Mouse (Mus musculus): ENCODE data around the gene Dock3. TPM values are rescaled to one million over a fixed set of nuclear protein-coding genes. Genes with fewer than 3 reads are reported as not detected.

The Dock3 gene
- polyA plus RNA-seq, 1 experiment = 21.8 TPM

DNA sequence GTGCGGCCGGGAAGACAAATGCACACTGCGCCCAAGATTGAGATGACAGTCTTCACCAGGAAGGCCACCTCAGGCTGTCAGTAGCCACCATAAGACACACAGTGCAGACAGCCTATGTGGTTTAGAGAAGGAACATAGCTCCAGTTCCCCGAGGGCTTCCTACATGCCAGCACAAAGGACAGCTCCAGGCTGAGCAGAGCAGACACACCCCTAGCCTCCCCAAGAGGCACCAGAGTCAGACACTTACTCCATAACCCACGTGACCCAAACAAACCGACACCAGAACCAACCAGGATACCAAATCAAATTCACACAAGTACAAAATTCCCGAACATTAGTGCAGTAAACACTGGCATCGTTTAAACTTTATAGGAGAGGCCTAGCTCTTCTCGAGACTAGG, 342.4 kb downstream of the Dock3 start:
- Histone ChIP-seq H3K36me3 (ENCODE audit: control insufficient read depth, insufficient read depth, low read length) (peaks cover 2% of the 10 kb centered on the region; the same call in 1 of the 2 replicates), H3K4me1 (ENCODE audit: control insufficient read depth, insufficient read depth, low read length) (peaks cover 14% of the 10 kb centered on the region), H3K27me3 (ENCODE audit: control insufficient read depth, insufficient read depth, low read length) (no peaks in the 10 kb centered on the region), H3K27ac (ENCODE audit: control insufficient read depth, insufficient read depth, low read depth, low read length) (peak overlapping the region; percentile 5; the same call in 1 of the 2 replicates), H3K4me3 (ENCODE audit: control insufficient read depth, low read depth, low read length) (peak overlapping the region; percentile 94)
- TF ChIP-seq CTCF (IDR thresholded peaks at IDR 0.05; ENCODE audit: control insufficient read depth, insufficient read depth, insufficient replicate concordance, low read depth, low read length) (no peak), POLR2A (IDR thresholded peaks at IDR 0.05; ENCODE audit: control insufficient read depth, low read depth, low read length) (no peak)

GRCm38 (mm10) chr9:106888346-106888745, 343.4 kb downstream of the Dock3 start:
- H3K27me3 ChIP-seq (ENCODE audit: control insufficient read depth, insufficient read depth, low read length) = no peaks in the 10 kb centered on the region
- no peak overlapping the region for H3K27ac ChIP-seq (ENCODE audit: control insufficient read depth, insufficient read depth, low read depth, low read length)
- peaks cover 2% of the 10 kb centered on the region; the same call in 1 of the 2 replicates for H3K36me3 ChIP-seq (ENCODE audit: control insufficient read depth, insufficient read depth, low read length)
- TF ChIP-seq CTCF (IDR thresholded peaks at IDR 0.05; ENCODE audit: control insufficient read depth, insufficient read depth, insufficient replicate concordance, low read depth, low read length) (no peak), POLR2A (IDR thresholded peaks at IDR 0.05; ENCODE audit: control insufficient read depth, low read depth, low read length) (no peak)
- H3K4me1 ChIP-seq (ENCODE audit: control insufficient read depth, insufficient read depth, low read length) = peaks cover 17% of the 10 kb centered on the region
- peak overlapping the region; percentile 95 for H3K4me3 ChIP-seq (ENCODE audit: control insufficient read depth, low read depth, low read length)

GRCm38 (mm10) chr9:106886828-106887702, 344.6 kb downstream of the Dock3 start, which contains the start of gene Rbm15b:
Gene Rbm15b (minus strand): TSS chr9:106887428.
- peak within 1 kb of the TSS; percentile 95 for H3K4me3 ChIP-seq (ENCODE audit: control insufficient read depth, low read depth, low read length)
- H3K27me3 ChIP-seq (ENCODE audit: control insufficient read depth, insufficient read depth, low read length) = no peaks in the 10 kb centered on the region
- peaks cover 16% of the 10 kb centered on the region for H3K4me1 ChIP-seq (ENCODE audit: control insufficient read depth, insufficient read depth, low read length)
- TF ChIP-seq POLR2A (IDR thresholded peaks at IDR 0.05; ENCODE audit: control insufficient read depth, low read depth, low read length) (peak; percentile 57; the same call in 1 of the 2 replicates), CTCF (IDR thresholded peaks at IDR 0.05; ENCODE audit: control insufficient read depth, insufficient read depth, insufficient replicate concordance, low read depth, low read length) (peak; percentile 59; the same call in 1 of the 2 replicates)
- peaks cover 2% of the 10 kb centered on the region; the same call in 1 of the 2 replicates for H3K36me3 ChIP-seq (ENCODE audit: control insufficient read depth, insufficient read depth, low read length)
- peak within 1 kb of the TSS; percentile 77 for H3K27ac ChIP-seq (ENCODE audit: control insufficient read depth, insufficient read depth, low read depth, low read length)

DNA sequence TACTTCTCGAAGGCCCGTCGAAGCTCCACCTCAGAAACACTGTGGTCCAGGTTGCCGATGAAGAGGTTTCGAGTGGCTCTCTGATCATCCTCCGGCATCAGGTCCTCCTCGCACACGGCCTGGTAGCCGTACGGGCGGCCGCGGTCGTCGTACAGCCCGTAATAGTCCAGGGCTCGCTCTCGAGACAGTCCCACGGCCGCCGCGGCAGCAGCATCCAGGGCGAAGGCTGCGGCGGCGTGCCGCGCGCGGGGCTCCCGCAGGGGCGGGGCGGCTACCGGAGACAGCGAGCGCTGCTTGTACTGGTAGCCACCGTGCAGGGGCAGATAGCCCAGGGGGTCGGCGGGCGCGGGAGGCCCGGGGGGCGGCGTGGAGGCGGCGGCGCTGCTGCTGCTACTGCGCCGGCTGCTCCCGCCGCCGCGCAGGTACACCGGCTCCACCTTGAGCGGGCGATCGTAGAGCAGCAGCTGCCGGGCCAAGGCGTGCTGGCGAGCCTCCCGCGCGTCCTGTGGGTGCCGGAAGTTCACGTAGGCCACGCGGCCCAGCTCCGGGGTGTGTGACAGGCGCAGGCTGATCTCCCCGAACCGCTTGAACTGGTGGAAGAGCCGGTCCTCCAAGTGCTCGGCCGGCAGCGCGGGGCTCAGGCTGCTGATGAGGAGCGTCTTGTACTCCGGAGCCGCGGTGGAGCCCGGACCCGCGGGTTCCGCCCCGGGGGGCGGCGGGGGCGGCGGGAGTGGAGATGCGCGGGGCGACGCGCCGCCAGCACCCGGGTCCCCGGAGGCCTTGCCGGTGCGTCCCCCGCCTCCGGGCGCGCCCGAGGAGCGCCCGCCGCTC, 345.6 kb downstream of the Dock3 start:
- Histone ChIP-seq H3K4me3 (ENCODE audit: control insufficient read depth, low read depth, low read length) (peak overlapping the region; percentile 95), H3K36me3 (ENCODE audit: control insufficient read depth, insufficient read depth, low read length) (peaks cover 2% of the 10 kb centered on the region; the same call in 1 of the 2 replicates), H3K27ac (ENCODE audit: control insufficient read depth, insufficient read depth, low read depth, low read length) (peak overlapping the region; percentile 77), H3K4me1 (ENCODE audit: control insufficient read depth, insufficient read depth, low read length) (peaks cover 16% of the 10 kb centered on the region), H3K27me3 (ENCODE audit: control insufficient read depth, insufficient read depth, low read length) (no peaks in the 10 kb centered on the region)
- TF ChIP-seq CTCF (IDR thresholded peaks at IDR 0.05; ENCODE audit: control insufficient read depth, insufficient read depth, insufficient replicate concordance, low read depth, low read length) (no peak), POLR2A (IDR thresholded peaks at IDR 0.05; ENCODE audit: control insufficient read depth, low read depth, low read length) (no peak; the same call in 1 of the 2 replicates)

- Histone ChIP-seq H3K36me3 (ENCODE audit: control insufficient read depth, insufficient read depth, low read length) (no peaks in the 10 kb centered on the region; the same call in 1 of the 2 replicates), H3K27ac (ENCODE audit: control insufficient read depth, insufficient read depth, low read depth, low read length) (peak overlapping the region; percentile 19; the same call in 1 of the 2 replicates), H3K4me1 (ENCODE audit: control insufficient read depth, insufficient read depth, low read length) (peaks cover 16% of the 10 kb centered on the region), H3K4me3 (ENCODE audit: control insufficient read depth, low read depth, low read length) (peak overlapping the region; percentile 95), H3K27me3 (ENCODE audit: control insufficient read depth, insufficient read depth, low read length) (no peaks in the 10 kb centered on the region)
- TF ChIP-seq POLR2A (IDR thresholded peaks at IDR 0.05; ENCODE audit: control insufficient read depth, low read depth, low read length) (no peak), CTCF (IDR thresholded peaks at IDR 0.05; ENCODE audit: control insufficient read depth, insufficient read depth, insufficient replicate concordance, low read depth, low read length) (no peak)
These were observed 346.5 kb downstream of the Dock3 start for GRCm38 (mm10) chr9:106884996-106885900.

GRCm38 (mm10) chr9:106884306-106884705, 347.4 kb downstream of the Dock3 start:
- H3K27ac ChIP-seq (ENCODE audit: control insufficient read depth, insufficient read depth, low read depth, low read length) = no peak overlapping the region
- no peaks in the 10 kb centered on the region; the same call in 1 of the 2 replicates for H3K36me3 ChIP-seq (ENCODE audit: control insufficient read depth, insufficient read depth, low read length)
- H3K4me3 ChIP-seq (ENCODE audit: control insufficient read depth, low read depth, low read length) = peak overlapping the region; percentile 95
- no peaks in the 10 kb centered on the region for H3K27me3 ChIP-seq (ENCODE audit: control insufficient read depth, insufficient read depth, low read length)
- TF ChIP-seq POLR2A (IDR thresholded peaks at IDR 0.05; ENCODE audit: control insufficient read depth, low read depth, low read length) = no peak
- no peak for TF ChIP-seq CTCF (IDR thresholded peaks at IDR 0.05; ENCODE audit: control insufficient read depth, insufficient read depth, insufficient replicate concordance, low read depth, low read length)
- H3K4me1 ChIP-seq (ENCODE audit: control insufficient read depth, insufficient read depth, low read length) = peaks cover 16% of the 10 kb centered on the region

Measured in testis, adult 2 months (tissue).